Mouse (Mus musculus) brain, embryonic 14.5 days (tissue): Measurements from ENCODE around the gene Gm9774. TPM values are rescaled to one million over a fixed set of nuclear protein-coding genes. Genes with fewer than 3 reads are reported as not detected.

Experiments used
- DNase-seq: peaks from one replicate; pipeline ENCODE4 v3.0.0-alpha.2; 2011; ENCODE audit warnings: low read depth
- CTCF ChIP-seq: fragments of 200-500 bp; IDR thresholded peaks from 2 replicates; pipeline ENCODE4 v1.5.1; 2012; ENCODE audit warnings: inconsistent platforms, mild to moderate bottlenecking, moderate library complexity, borderline replicate concordance; ENCODE audit not compliant: insufficient read depth, insufficient read length; ENCODE audit errors: extremely low read depth
- POLR2A ChIP-seq: fragments of 200-500 bp; IDR thresholded peaks from 2 replicates; pipeline ENCODE4 v1.6.1; 2012; ENCODE audit warnings: mild to moderate bottlenecking, inconsistent platforms, borderline replicate concordance; ENCODE audit not compliant: poor library complexity, insufficient read depth, insufficient read length, severe bottlenecking; ENCODE audit errors: extremely low read depth
- polyA plus RNA-seq: library from polyadenylated mRNA; depleted of rRNA; stranded (reverse); fragments of >200 nt; gene quantifications from 2 replicates; pipeline ENCODE4 v1.2.3, GENCODE M21; 2012; rRNA removed

Gm9774 gene
- polyA plus RNA-seq, result 6.8 and 9.2 TPM in 2 replicates

DNA sequence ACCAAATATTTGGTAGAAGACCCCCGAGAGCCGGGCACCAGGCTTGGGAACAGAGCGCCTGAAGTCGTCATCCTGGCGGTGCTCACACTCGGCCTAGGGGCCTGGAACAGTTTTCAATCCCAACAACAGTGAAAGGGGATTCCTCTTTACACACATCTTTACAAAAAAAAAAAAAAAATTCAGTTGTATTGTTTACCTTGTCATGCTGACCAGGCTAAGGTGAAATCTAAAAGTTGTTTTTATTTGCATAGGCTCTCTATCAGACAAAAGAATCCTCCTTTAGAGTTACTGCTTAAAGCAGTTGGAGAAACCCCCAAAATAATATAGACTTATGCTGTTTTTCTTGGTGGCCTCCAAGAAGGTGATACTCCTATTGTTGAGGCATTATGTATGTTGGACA lies at the start of gene Gm9774:
Gene Gm9774 (minus strand): TSS at position 101 of the 400 bp plus-strand sequence.
- no peak for DNase-seq
- TF ChIP-seq POLR2A (no peak), CTCF (no peak)

- TF ChIP-seq POLR2A (no peak), CTCF (no peak)
- DNase-seq, result no peak
Observed at GRCm38 (mm10) chr3:92470111-92470510, 40.9 kb upstream of the Gm9774 start.

DNA sequence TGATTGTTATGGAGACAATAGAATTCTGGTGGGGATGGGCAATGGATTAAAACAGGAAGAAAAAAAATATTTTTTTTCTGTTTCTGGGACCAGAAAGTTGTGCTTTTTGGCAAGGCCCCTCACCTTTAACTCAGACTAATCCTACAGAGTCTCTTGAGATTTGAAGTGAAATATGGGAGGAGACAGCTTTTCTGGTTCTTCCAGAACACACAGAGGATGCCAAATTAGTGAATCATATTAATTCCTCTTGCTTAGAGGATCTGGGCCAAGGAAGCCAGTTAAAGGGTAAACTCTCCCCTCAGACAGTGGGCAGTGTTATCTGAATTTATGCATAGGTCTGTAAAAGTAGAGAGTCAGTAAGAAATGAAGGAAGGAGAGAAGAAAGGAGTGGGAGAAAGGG lies 38.2 kb upstream of the Gm9774 start:
- no peak for DNase-seq

DNA sequence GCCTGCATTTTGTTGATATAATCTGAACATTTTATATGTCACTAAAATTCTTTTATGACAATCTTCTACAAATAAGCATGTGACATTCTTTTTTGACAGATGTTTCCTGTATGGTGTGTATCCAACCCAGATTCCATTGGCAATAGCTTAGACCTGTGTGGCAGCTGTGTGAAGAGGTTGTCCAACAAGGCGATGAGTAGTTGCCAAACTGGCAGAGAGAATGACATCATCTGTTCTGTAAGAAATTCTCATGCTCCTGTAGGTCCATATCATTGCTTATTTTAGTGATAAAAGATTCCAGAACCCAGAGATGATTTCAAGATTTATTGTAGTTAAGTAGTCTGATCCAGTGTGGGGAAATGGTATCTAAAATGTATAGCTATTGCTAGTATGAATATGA lies 37.4 kb upstream of the Gm9774 start:
- DNase-seq, result no peak
- TF ChIP-seq POLR2A (no peak), CTCF (no peak)

More for the DNA sequence above, 38.2 kb upstream of the Gm9774 start:
- TF ChIP-seq POLR2A, result no peak
- no peak for TF ChIP-seq CTCF

DNA sequence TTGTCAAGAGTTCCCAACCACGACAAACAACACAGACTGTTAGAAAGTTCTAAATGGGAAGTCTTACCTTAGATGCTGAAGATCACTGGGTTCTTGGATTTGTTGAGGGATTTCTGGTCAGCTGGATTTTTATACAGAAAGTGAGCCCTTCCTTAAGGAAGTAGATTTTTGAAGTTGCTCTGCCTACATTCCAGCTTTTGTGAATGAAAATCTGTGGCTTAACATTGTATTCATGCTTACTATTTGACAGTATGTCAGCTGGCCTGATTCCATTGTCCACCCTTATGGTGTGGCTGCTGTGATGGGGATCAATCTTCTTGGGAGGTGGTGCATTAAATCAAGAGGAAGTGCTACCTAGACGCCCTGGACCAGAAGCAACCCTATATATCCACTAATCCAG lies 29.4 kb upstream of the Gm9774 start, which contains the start of gene Sprr3:
Gene Sprr3 (minus strand): TSS at position 101 of the 400 bp plus-strand sequence.
- TF ChIP-seq CTCF, result no peak
- TF ChIP-seq POLR2A, result no peak
- DNase-seq, result no peak

- TF ChIP-seq CTCF (no peak), POLR2A (no peak)
- DNase-seq, result no peak
Observed at GRCm38 (mm10) chr3:92455151-92455550, 25.9 kb upstream of the Gm9774 start.

GRCm38 (mm10) chr3:92440177-92440576 lies 11.0 kb upstream of the Gm9774 start:
- no peak for TF ChIP-seq POLR2A
- TF ChIP-seq CTCF, result no peak
- DNase-seq, result no peak

DNA sequence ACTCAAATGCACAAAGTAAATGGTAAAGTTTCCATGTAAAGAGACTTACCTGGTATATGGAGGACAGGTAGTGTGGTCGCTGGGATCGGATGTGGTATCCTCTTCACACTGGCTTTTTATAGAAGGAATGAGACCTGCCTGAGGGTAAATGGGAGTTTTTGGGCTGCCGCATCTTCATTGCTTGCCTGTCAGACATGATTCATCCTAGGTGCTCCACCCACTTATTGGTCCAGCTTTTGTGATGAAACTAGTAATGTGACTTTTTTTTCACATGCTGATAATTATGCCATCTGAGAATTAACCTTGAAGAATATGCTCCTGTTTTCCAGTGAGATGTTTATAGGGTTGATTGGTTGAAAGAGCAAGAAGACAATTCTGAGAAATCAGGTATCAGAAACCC lies 9.5 kb upstream of the Gm9774 start, which contains the start of gene Sprr1b:
Gene Sprr1b (minus strand): TSS at position 101 of the 400 bp plus-strand sequence.
- TF ChIP-seq CTCF (no peak), POLR2A (no peak)
- DNase-seq, result no peak

- no peak for DNase-seq
- TF ChIP-seq CTCF (no peak), POLR2A (no peak)
Observed at GRCm38 (mm10) chr3:92432282-92432681, 3.1 kb upstream of the Gm9774 start, which contains the start of gene Sprr2k. Gene Sprr2k (plus strand): TSS chr3:92432582.

- no peak for TF ChIP-seq CTCF
- TF ChIP-seq POLR2A, result no peak
- DNase-seq, result no peak
Observed at GRCm38 (mm10) chr3:92417782-92418181, 11.4 kb downstream of the Gm9774 start, which contains the start of gene Sprr2j-ps. Gene Sprr2j-ps (plus strand): TSS chr3:92418082.

DNA sequence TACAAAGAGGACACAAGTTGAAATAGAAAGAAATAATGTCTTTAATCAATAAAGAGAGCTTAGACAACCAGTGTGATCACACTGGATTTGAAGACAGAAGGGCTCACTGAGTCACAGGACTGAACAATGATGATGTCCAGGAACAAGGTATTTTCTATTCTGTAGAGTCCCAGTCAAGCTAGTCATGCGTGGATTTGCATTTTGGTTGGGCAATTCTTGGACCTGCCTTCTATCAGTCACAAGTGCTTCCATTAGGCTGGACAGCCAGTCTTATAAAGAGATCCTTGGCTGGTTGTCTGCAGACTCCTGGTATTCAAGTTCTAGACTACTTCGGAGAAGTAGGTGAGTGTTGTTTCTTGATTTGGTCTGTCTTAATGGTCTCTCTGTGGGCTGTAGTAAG lies 21.5 kb downstream of the Gm9774 start, which contains the start of gene Sprr2i:
Gene Sprr2i (plus strand): TSS at position 301 of the 400 bp plus-strand sequence.
- no peak for TF ChIP-seq POLR2A
- no peak for TF ChIP-seq CTCF
- no peak for DNase-seq

DNA sequence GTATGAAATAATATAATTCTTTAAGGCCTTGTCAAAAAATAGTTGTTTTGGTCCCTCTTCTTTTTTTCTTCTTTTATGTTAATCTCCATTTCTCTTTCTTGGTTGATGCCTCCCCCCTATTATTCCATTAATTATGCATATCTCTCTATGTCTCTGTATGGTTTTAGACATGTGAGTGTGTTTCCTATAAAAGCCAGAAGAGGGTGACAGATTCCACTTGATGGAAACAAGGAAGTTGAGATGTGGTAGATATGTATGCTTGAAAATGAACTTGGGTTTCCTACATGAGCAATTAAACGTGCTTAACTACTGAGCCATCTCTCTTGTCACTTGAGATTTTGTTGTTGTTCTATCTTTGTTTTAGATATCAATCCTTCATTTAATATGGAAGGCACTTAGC lies 34.9 kb downstream of the Gm9774 start:
- TF ChIP-seq CTCF (no peak), POLR2A (no peak)
- DNase-seq, result peak; percentile 22

DNA sequence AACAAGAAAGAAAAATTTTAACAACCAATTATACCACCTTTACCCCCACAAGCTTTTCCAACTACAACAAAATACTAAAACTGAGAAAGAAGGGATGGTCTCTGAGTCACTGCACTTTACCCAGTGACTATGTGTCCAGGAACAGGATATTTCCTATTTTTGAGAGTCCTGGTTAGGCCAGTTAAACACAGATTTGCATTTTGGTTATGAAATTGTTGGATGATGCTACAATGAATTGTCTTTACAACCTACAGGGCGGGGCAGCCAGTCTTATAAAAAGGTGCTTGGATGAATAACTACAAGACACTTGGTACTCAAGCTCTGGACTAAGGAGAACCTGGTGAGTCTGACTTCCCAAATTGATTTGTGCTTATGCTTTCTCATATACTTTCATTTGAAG lies 43.8 kb downstream of the Gm9774 start, which contains the start of gene Sprr2h:
Gene Sprr2h (plus strand): TSS at position 301 of the 400 bp plus-strand sequence.
- TF ChIP-seq POLR2A (no peak), CTCF (no peak)
- no peak for DNase-seq

Other genes starting within 250 kb of the Gm9774 start
- gene Sprr2a1, start 213.6 kb downstream of the Gm9774 start, polyA plus RNA-seq, result 0.03 and 0.05 TPM in 2 replicates
- 4.0 and 5.0 TPM in 2 replicates for gene Sprr2a2, start 213.5 kb downstream of the Gm9774 start, polyA plus RNA-seq
- gene Sprr2a3, start 144.0 kb downstream of the Gm9774 start, polyA plus RNA-seq, result 0.14 and 0.23 TPM in 2 replicates
- gene Sprr2b, start 112.8 kb downstream of the Gm9774 start, polyA plus RNA-seq, result 0.26 TPM in 1 of 2 replicates, not detected in the other
- gene Sprr2d, start 90.3 kb downstream of the Gm9774 start, polyA plus RNA-seq, result not detected in 2 replicates
- not detected in 2 replicates for gene Sprr2e, start 77.3 kb downstream of the Gm9774 start, polyA plus RNA-seq
- gene Sprr2f, start 64.2 kb downstream of the Gm9774 start, polyA plus RNA-seq, result not detected in 2 replicates
- not detected in 2 replicates for gene Sprr2h, start 43.7 kb downstream of the Gm9774 start, polyA plus RNA-seq
- gene Sprr2i, start 21.4 kb downstream of the Gm9774 start, polyA plus RNA-seq, result not detected in 2 replicates
- not detected in 2 replicates for gene Sprr2j-ps, start 11.3 kb downstream of the Gm9774 start, polyA plus RNA-seq
- gene Sprr2k, start 3.2 kb upstream of the Gm9774 start, polyA plus RNA-seq, result not detected in 2 replicates
- gene Sprr1b, start 9.4 kb upstream of the Gm9774 start, polyA plus RNA-seq, result 0.11 and 0.55 TPM in 2 replicates
- gene Sprr3, start 29.3 kb upstream of the Gm9774 start, polyA plus RNA-seq, result not detected in 2 replicates
- gene Sprr1a, start 56.5 kb upstream of the Gm9774 start, polyA plus RNA-seq, result 0.63 TPM in 1 of 2 replicates, not detected in the other
- not detected in 2 replicates for gene Sprr4, start 71.1 kb upstream of the Gm9774 start, polyA plus RNA-seq
- gene 2310046K23Rik, start 105.1 kb upstream of the Gm9774 start, polyA plus RNA-seq, result not detected in 2 replicates
- gene Ivl, start 144.3 kb upstream of the Gm9774 start, polyA plus RNA-seq, result not detected in 2 replicates
- not detected in 2 replicates for gene Smcp, start 159.6 kb upstream of the Gm9774 start, polyA plus RNA-seq
- not detected in 2 replicates for gene 2210017I01Rik, start 178.1 kb upstream of the Gm9774 start, polyA plus RNA-seq
- gene Lce6a, start 192.2 kb upstream of the Gm9774 start, polyA plus RNA-seq, result not detected in 2 replicates
- not detected in 2 replicates for gene Lce1a1, start 218.9 kb upstream of the Gm9774 start, polyA plus RNA-seq
- gene Lce1b, start 227.5 kb upstream of the Gm9774 start, polyA plus RNA-seq, result not detected in 2 replicates
- gene Lce1a2, start 240.9 kb upstream of the Gm9774 start, polyA plus RNA-seq, result not detected in 2 replicates
- not detected in 2 replicates for gene Lce1c, start 249.8 kb upstream of the Gm9774 start, polyA plus RNA-seq